Mouse (Mus musculus): ENCODE measurements around the gene Taok1.

- no peak for TF ChIP-seq CTCF (IDR thresholded peaks at IDR 0.05; ENCODE audit: insufficient read depth, low read length)
- no peak for TF ChIP-seq POLR2A (IDR thresholded peaks at IDR 0.05; ENCODE audit: borderline replicate concordance, extremely low read depth, low read depth, low read length)
Observed at GRCm38 (mm10) chr11:77525804-77526486, 81.7 kb downstream of the Taok1 start.
